Mouse (Mus musculus) stomach, embryonic 15.5 days (tissue): ENCODE measurements around the gene Gm17545. TPM values are rescaled to one million over a fixed set of nuclear protein-coding genes. Genes with fewer than 3 reads are reported as not detected.

Source experiments
- ATAC-seq: fragments of 200-750 bp; cut with Nextera tagmentation; 2 replicates; pipeline ENCODE4 v1.8.0; 2017; ENCODE audit warnings: low read depth, moderate number of reproducible peaks, moderate TSS enrichment; ENCODE audit not compliant: insufficient read depth, low FRiP score
- H3K27ac ChIP-seq: fragments of 300-500 bp; sonication (generic); 2 replicates; pipeline ENCODE4 v1.5.1; 2015; ENCODE audit warnings: mild to moderate bottlenecking, inconsistent platforms
- H3K27me3 ChIP-seq: fragments of 300-500 bp; sonication (generic); replicated peaks from 2 replicates; pipeline ENCODE4 v1.6.1; 2015; ENCODE audit warnings: inconsistent platforms
- H3K36me3 ChIP-seq: fragments of 300-500 bp; sonication (generic); 2 replicates; pipeline ENCODE4 v1.6.1; 2015; ENCODE audit warnings: inconsistent platforms
- H3K4me1 ChIP-seq: fragments of 300-500 bp; sonication (generic); 2 replicates; pipeline ENCODE4 v1.6.1; 2015; ENCODE audit warnings: inconsistent platforms
- H3K4me2 ChIP-seq: fragments of 300-500 bp; sonication (generic); 2 replicates; pipeline ENCODE4 v1.6.1; 2015; ENCODE audit warnings: mild to moderate bottlenecking, inconsistent platforms
- H3K4me3 ChIP-seq: fragments of 300-500 bp; sonication (generic); replicated peaks from 2 replicates; pipeline ENCODE4 v1.5.1; 2015; ENCODE audit warnings: inconsistent platforms
- H3K9ac ChIP-seq: fragments of 300-500 bp; sonication (generic); 2 replicates; pipeline ENCODE4 v1.6.1; 2015; ENCODE audit warnings: inconsistent platforms
- H3K9me3 ChIP-seq: fragments of 300-500 bp; sonication (generic); 2 replicates; pipeline ENCODE4 v1.6.1; 2016; ENCODE audit warnings: inconsistent platforms
- WGBS: fragments of 180-500 bp; shearing (Covaris S2); methylation state at CpG from one replicate; pipeline ENCODE4 v1.1.7; 2015; 5-methylcytosine and 5-hydroxymethylcytosine counted together
- polyA plus RNA-seq: library from polyadenylated mRNA; unstranded; fragments of >200 nt; fragmentation: Nextera tagmentation; extraction: Ambion mirVana; gene quantifications from 2 replicates; pipeline ENCODE4 v1.2.1, GENCODE M21; 2015

The Gm17545 gene
- polyA plus RNA-seq, 1 experiment from 2014 or later: not detected

DNA sequence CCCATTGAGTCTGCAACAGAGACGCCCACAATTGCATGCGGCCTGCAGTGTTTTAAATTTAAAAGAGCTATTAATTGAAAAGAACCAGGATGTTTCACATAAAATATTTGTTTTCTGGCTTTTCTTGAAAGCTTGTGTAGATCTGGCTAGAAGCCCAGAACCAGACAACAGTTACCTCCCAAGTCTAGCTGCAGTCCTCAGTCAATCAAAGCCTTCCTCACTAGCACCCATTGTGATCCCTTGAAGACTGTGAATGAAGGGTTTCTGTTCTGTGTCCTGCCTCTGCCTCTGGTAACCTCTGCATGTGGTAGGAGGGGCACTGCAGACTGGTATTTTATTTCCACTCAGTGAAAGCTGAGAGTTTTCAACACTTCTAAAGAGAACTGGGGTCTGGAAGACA, 48.9 kb downstream of the Gm17545 start:
- Histone ChIP-seq H3K4me2 (no peak overlapping the region), H3K4me1 (no peaks in the 10 kb centered on the region), H3K9me3 (no peaks in the 10 kb centered on the region), H3K27me3 (no peaks in the 10 kb centered on the region), H3K9ac (no peak overlapping the region), H3K4me3 (no peak overlapping the region), H3K27ac (no peak overlapping the region), H3K36me3 (no peaks in the 10 kb centered on the region)
- no peak for ATAC-seq
- WGBS: 46% methylated on average over 2 of the region's 2 CpGs

DNA sequence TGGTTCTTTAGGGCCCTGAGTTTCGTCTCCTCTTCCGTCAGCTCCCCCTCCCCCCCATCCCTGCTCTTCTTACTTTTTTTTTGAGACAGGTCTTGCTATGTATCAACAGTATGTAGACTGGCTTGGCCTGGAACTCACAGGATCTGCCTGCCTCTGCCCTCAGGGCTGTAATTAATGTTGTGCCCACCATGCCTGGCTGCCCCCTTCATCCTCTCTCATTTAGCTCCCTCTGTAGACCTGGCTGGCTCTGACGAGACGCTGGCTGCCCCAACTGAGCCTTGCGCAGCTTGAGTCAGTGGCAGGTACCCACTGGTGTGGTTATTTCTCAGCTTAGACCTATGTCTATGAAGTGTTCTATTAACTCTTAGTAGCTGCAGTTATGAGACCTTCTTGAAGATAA, 49.5 kb downstream of the Gm17545 start:
- no peaks in the 10 kb centered on the region for H3K9me3 ChIP-seq
- no peaks in the 10 kb centered on the region for H3K36me3 ChIP-seq
- H3K9ac ChIP-seq: no peak overlapping the region
- 83% methylated on average over 5 of the region's 5 CpGs for WGBS
- H3K4me3 ChIP-seq: no peak overlapping the region
- no peaks in the 10 kb centered on the region for H3K4me1 ChIP-seq
- ATAC-seq: no peak
- H3K27me3 ChIP-seq: no peaks in the 10 kb centered on the region
- H3K27ac ChIP-seq: no peak overlapping the region
- no peak overlapping the region for H3K4me2 ChIP-seq

DNA sequence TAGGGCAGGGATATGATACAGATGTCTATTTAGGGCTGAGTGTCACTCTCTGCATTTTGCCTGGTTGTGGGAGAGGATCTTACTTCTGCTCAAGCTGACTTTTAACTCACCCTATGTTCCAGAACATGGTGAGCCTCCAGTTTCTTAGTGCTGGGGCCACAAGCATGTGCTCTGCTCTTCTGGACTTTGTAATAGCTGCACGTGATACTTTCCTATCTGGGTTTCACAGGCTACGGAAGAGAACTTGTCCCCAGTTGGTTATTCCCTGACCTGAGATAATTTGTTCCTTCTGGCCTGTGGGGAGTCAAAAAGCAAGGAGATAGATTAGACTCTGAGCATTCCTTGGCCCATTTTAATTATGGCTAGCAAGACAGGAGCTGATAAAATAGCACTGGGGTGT, 51.5 kb downstream of the Gm17545 start:
- Histone ChIP-seq H3K27ac (no peak overlapping the region), H3K36me3 (no peaks in the 10 kb centered on the region), H3K4me3 (no peak overlapping the region), H3K27me3 (no peaks in the 10 kb centered on the region), H3K4me2 (no peak overlapping the region), H3K9me3 (no peaks in the 10 kb centered on the region), H3K9ac (no peak overlapping the region), H3K4me1 (no peaks in the 10 kb centered on the region)
- WGBS: 75% methylated on average over 2 of the region's 2 CpGs
- no peak; the same call in 1 of the 2 replicates for ATAC-seq

Other genes with a start within 250 kb of the Gm17545 start
- gene Zfp809, start 228.6 kb upstream of the Gm17545 start, polyA plus RNA-seq: 31.1 and 33.5 TPM in 2 replicates
- 3.9 and 4.4 TPM in 2 replicates for gene Zfp599, start 194.4 kb upstream of the Gm17545 start, polyA plus RNA-seq
- 15.7 and 20.1 TPM in 2 replicates for gene Zfp810, start 146.6 kb upstream of the Gm17545 start, polyA plus RNA-seq
- gene Anln, start 65.1 kb upstream of the Gm17545 start, polyA plus RNA-seq: 47.9 and 49.8 TPM in 2 replicates
- gene 9530077C05Rik, start 42.8 kb upstream of the Gm17545 start, polyA plus RNA-seq: 4.0 and 5.6 TPM in 2 replicates
- gene Rp9, start 15.5 kb downstream of the Gm17545 start, polyA plus RNA-seq: 79.5 and 81.0 TPM in 2 replicates
- 9.9 and 12.4 TPM in 2 replicates for gene Bbs9, start 21.4 kb downstream of the Gm17545 start, polyA plus RNA-seq